Mouse (Mus musculus) heart, postnatal 10 days (tissue): ENCODE data around the gene Gm49366. TPM values are rescaled to one million over a fixed set of nuclear protein-coding genes. Genes with fewer than 3 reads are reported as not detected.
"Not testable (repeated sequence)": the region's sequence is repeated elsewhere in the genome, so short reads cannot be mapped to it uniquely, and the experiment has no call there.

Experiments used
- DNase-seq, 2 experiments: peaks; one replicate each; pipeline ENCODE4 v3.0.0; 2021
- intact Hi-C: fragments of 180-260 bp; cut with DNase I; formaldehyde crosslinking; loops from one replicate; pipeline ENCODE4 v1.15.1; 2025
- total RNA-seq, 2 experiments: library from RNA; stranded (reverse); gene quantifications; 2 replicates each; pipeline ENCODE4 v1.2.3; 2021

The Gm49366 gene
- total RNA-seq, 2 experiments from 2014 or later: not detected

GRCm38 (mm10) chr12:84030659-84031332 lies 7.9 kb upstream of the Gm49366 start:
- DNase-seq: peak; percentile 86 to 90
- intact Hi-C loops: loop anchor here (1.0 to 10.0 kb wide), 3 partner anchors 44 to 316 kb away; partner anchors contain the start of gene Acot2

- no peak for DNase-seq
- intact Hi-C loops: loop anchor here (10.0 kb wide), 1 partner anchor 318 kb away; no protein-coding TSS in a partner anchor
Measured at GRCm38 (mm10) chr12:84032854-84033253, 5.9 kb upstream of the Gm49366 start.

- intact Hi-C loops: loop anchor here (10.0 kb wide), 1 partner anchor 319 kb away; no protein-coding TSS in a partner anchor
- DNase-seq: not testable (repeated sequence)
Measured at GRCm38 (mm10) chr12:84033302-84033701, 5.4 kb upstream of the Gm49366 start.

- intact Hi-C loops: loop anchor here (10.0 kb wide), 1 partner anchor 319 kb away; no protein-coding TSS in a partner anchor
- no peak for DNase-seq
Measured at GRCm38 (mm10) chr12:84034108-84034507, 4.6 kb upstream of the Gm49366 start.

GRCm38 (mm10) chr12:84038241-84038640 lies 494 bp upstream of the Gm49366 start, which contains the start of gene Acot4:
TSS of gene Acot4 (plus strand) at chr12:84038379.
- peak; percentile 21 to 27 for DNase-seq
- intact Hi-C loops: loop anchor here (10.0 kb wide), 1 partner anchor 323 kb away; no protein-coding TSS in a partner anchor

- DNase-seq: no peak
- intact Hi-C loops: no loop called here
Measured at GRCm38 (mm10) chr12:84042248-84042647, 3.5 kb downstream of the Gm49366 start.

GRCm38 (mm10) chr12:84044045-84044444 lies 5.3 kb downstream of the Gm49366 start:
- intact Hi-C loops: no loop called here
- DNase-seq: no peak

- intact Hi-C loops: no loop called here
- DNase-seq: no peak
Measured at GRCm38 (mm10) chr12:84046906-84047305, 8.2 kb downstream of the Gm49366 start.

- DNase-seq, intact Hi-C loops: not testable (repeated sequence)
Measured at GRCm38 (mm10) chr12:84050744-84051143, 12.0 kb downstream of the Gm49366 start.

- no peak for DNase-seq
- intact Hi-C loops: no loop called here
Measured at GRCm38 (mm10) chr12:84051937-84052474, 13.3 kb downstream of the Gm49366 start, which contains the start of gene Acot3. TSS of gene Acot3 (plus strand) at chr12:84052144.

GRCm38 (mm10) chr12:84052609-84053008 lies 13.9 kb downstream of the Gm49366 start:
- no peak for DNase-seq
- intact Hi-C loops: no loop called here

- intact Hi-C loops: no loop called here
- peak; percentile 16 to 30 for DNase-seq
Measured at GRCm38 (mm10) chr12:84053173-84053572, 14.4 kb downstream of the Gm49366 start.

- peak; percentile 50 to 53 for DNase-seq
- intact Hi-C loops: loop anchor here (2.0 kb wide), 1 partner anchor 83 kb away; no protein-coding TSS in a partner anchor
Measured at GRCm38 (mm10) chr12:84053679-84054391, 15.1 kb downstream of the Gm49366 start.

GRCm38 (mm10) chr12:84060946-84061345 lies 22.2 kb downstream of the Gm49366 start:
- peak; percentile 6 to 57 for DNase-seq
- intact Hi-C loops: loop anchor here (2.0 to 5.0 kb wide), 2 partner anchors 88 to 349 kb away; no protein-coding TSS in a partner anchor

- intact Hi-C loops: loop anchor here (5.0 kb wide), 1 partner anchor 350 kb away; no protein-coding TSS in a partner anchor
- no peak for DNase-seq
Measured at GRCm38 (mm10) chr12:84062336-84062735, 23.6 kb downstream of the Gm49366 start.

GRCm38 (mm10) chr12:84063228-84063627 lies 24.5 kb downstream of the Gm49366 start:
- DNase-seq: peak in 1 of 2 experiments; percentile 28
- intact Hi-C loops: loop anchor here (5.0 kb wide), 1 partner anchor 351 kb away; no protein-coding TSS in a partner anchor

- intact Hi-C loops: loop anchor here (5.0 kb wide), 1 partner anchor 352 kb away; no protein-coding TSS in a partner anchor
- no peak for DNase-seq
Measured at GRCm38 (mm10) chr12:84063833-84064232, 25.1 kb downstream of the Gm49366 start.

- intact Hi-C loops: loop anchor here (5.0 kb wide), 1 partner anchor 352 kb away; no protein-coding TSS in a partner anchor
Measured at GRCm38 (mm10) chr12:84064621-84065020, 25.9 kb downstream of the Gm49366 start.

GRCm38 (mm10) chr12:84067752-84068151 lies 29.0 kb downstream of the Gm49366 start:
- DNase-seq: no peak
- intact Hi-C loops: no loop called here

More at GRCm38 (mm10) chr12:84064621-84065020, 25.9 kb downstream of the Gm49366 start:
- peak in 1 of 2 experiments; percentile 11 for DNase-seq

GRCm38 (mm10) chr12:84068296-84068695 lies 29.6 kb downstream of the Gm49366 start:
- no peak for DNase-seq
- intact Hi-C loops: no loop called here

GRCm38 (mm10) chr12:84068986-84069385 lies 30.3 kb downstream of the Gm49366 start, which contains the start of gene Acot5:
TSS of gene Acot5 (plus strand) at chr12:84069325.
- intact Hi-C loops: no loop called here
- DNase-seq: no peak
